Mouse (Mus musculus): Measurements from ENCODE around the gene Gpr84. TPM values are rescaled to one million over a fixed set of nuclear protein-coding genes. Genes with fewer than 3 reads are reported as not detected.

Gene Gpr84
- polyA plus RNA-seq, 1 experiment, result not detected

- H3K9me3 ChIP-seq (replicated peaks; ENCODE audit: control insufficient read depth, insufficient read depth, low read length, poor library complexity, severe bottlenecking), result no peaks in the 10 kb centered on the region
- H3K9ac ChIP-seq (ENCODE audit: low read depth, poor library complexity, severe bottlenecking), result peak overlapping the region; percentile 50; the same call in 1 of the 2 replicates
- no peaks in the 10 kb centered on the region for H3K27me3 ChIP-seq (ENCODE audit: control insufficient read depth, insufficient read depth, low read length, poor library complexity, severe bottlenecking)
- no peak overlapping the region for H3K4me3 ChIP-seq (ENCODE audit: low read depth, low read length)
- peaks cover 2% of the 10 kb centered on the region for H3K4me1 ChIP-seq (ENCODE audit: control insufficient read depth, insufficient read depth, low read length)
- H3K36me3 ChIP-seq (ENCODE audit: control insufficient read depth, insufficient read depth, low read length, poor library complexity, severe bottlenecking), result peaks cover 15% of the 10 kb centered on the region
- H3K27ac ChIP-seq (ENCODE audit: insufficient read depth, low read length), result no peak overlapping the region
- 0 out of 2 replicates have a peak, but pooled peaks have one; percentile 16 for TF ChIP-seq EP300 (IDR thresholded peaks at IDR 0.05; ENCODE audit: insufficient read depth, low read depth, low read length)
- TF ChIP-seq POLR2A (IDR thresholded peaks at IDR 0.05; ENCODE audit: insufficient read depth, low read length), result no peak
- peak; percentile 63 for TF ChIP-seq CTCF (IDR thresholded peaks at IDR 0.05; ENCODE audit: low read depth, low read length)
Observed at GRCm38 (mm10) chr15:103315011-103315502, 4.6 kb upstream of the Gpr84 start.

GRCm38 (mm10) chr15:103314181-103314580 is 3.8 kb upstream of the Gpr84 start:
- Histone ChIP-seq H3K27me3 (ENCODE audit: control insufficient read depth, insufficient read depth, low read length, poor library complexity, severe bottlenecking) (no peaks in the 10 kb centered on the region), H3K4me3 (ENCODE audit: low read depth, low read length) (peak overlapping the region; percentile 24; the same call in 1 of the 2 replicates), H3K36me3 (ENCODE audit: control insufficient read depth, insufficient read depth, low read length, poor library complexity, severe bottlenecking) (peaks cover 15% of the 10 kb centered on the region), H3K9me3 (replicated peaks; ENCODE audit: control insufficient read depth, insufficient read depth, low read length, poor library complexity, severe bottlenecking) (no peaks in the 10 kb centered on the region), H3K27ac (ENCODE audit: insufficient read depth, low read length) (no peak overlapping the region), H3K4me1 (ENCODE audit: control insufficient read depth, insufficient read depth, low read length) (peaks cover under 1% of the 10 kb centered on the region), H3K9ac (ENCODE audit: low read depth, poor library complexity, severe bottlenecking) (peak overlapping the region; percentile 50)
- TF ChIP-seq POLR2A (IDR thresholded peaks at IDR 0.05; ENCODE audit: insufficient read depth, low read length), result no peak
- TF ChIP-seq EP300 (IDR thresholded peaks at IDR 0.05; ENCODE audit: insufficient read depth, low read depth, low read length), result no peak
- TF ChIP-seq CTCF (IDR thresholded peaks at IDR 0.05; ENCODE audit: low read depth, low read length), result no peak

- H3K27ac ChIP-seq (ENCODE audit: insufficient read depth, low read length), result no peak overlapping the region
- no peaks in the 10 kb centered on the region for H3K27me3 ChIP-seq (ENCODE audit: control insufficient read depth, insufficient read depth, low read length, poor library complexity, severe bottlenecking)
- peaks cover 15% of the 10 kb centered on the region for H3K36me3 ChIP-seq (ENCODE audit: control insufficient read depth, insufficient read depth, low read length, poor library complexity, severe bottlenecking)
- H3K9me3 ChIP-seq (replicated peaks; ENCODE audit: control insufficient read depth, insufficient read depth, low read length, poor library complexity, severe bottlenecking), result no peaks in the 10 kb centered on the region
- no peak overlapping the region for H3K4me3 ChIP-seq (ENCODE audit: low read depth, low read length)
- TF ChIP-seq POLR2A (IDR thresholded peaks at IDR 0.05; ENCODE audit: insufficient read depth, low read length) (no peak), EP300 (IDR thresholded peaks at IDR 0.05; ENCODE audit: insufficient read depth, low read depth, low read length) (no peak), CTCF (IDR thresholded peaks at IDR 0.05; ENCODE audit: low read depth, low read length) (no peak)
- H3K9ac ChIP-seq (ENCODE audit: low read depth, poor library complexity, severe bottlenecking), result peak overlapping the region; percentile 50
- no peaks in the 10 kb centered on the region for H3K4me1 ChIP-seq (ENCODE audit: control insufficient read depth, insufficient read depth, low read length)
Observed at GRCm38 (mm10) chr15:103313495-103314095, 3.2 kb upstream of the Gpr84 start.

- no peak for TF ChIP-seq CTCF (IDR thresholded peaks at IDR 0.05; ENCODE audit: low read depth, low read length)
- TF ChIP-seq POLR2A (IDR thresholded peaks at IDR 0.05; ENCODE audit: insufficient read depth, low read length), result no peak
- no peak for TF ChIP-seq EP300 (IDR thresholded peaks at IDR 0.05; ENCODE audit: insufficient read depth, low read depth, low read length)
- Histone ChIP-seq H3K27ac (ENCODE audit: insufficient read depth, low read length) (no peak overlapping the region), H3K27me3 (ENCODE audit: control insufficient read depth, insufficient read depth, low read length, poor library complexity, severe bottlenecking) (no peaks in the 10 kb centered on the region), H3K4me3 (ENCODE audit: low read depth, low read length) (peak overlapping the region; percentile 1), H3K36me3 (ENCODE audit: control insufficient read depth, insufficient read depth, low read length, poor library complexity, severe bottlenecking) (no peaks in the 10 kb centered on the region), H3K9ac (ENCODE audit: low read depth, poor library complexity, severe bottlenecking) (peak overlapping the region; percentile 11; the same call in 1 of the 2 replicates), H3K4me1 (ENCODE audit: control insufficient read depth, insufficient read depth, low read length) (peaks cover 1% of the 10 kb centered on the region), H3K9me3 (replicated peaks; ENCODE audit: control insufficient read depth, insufficient read depth, low read length, poor library complexity, severe bottlenecking) (no peaks in the 10 kb centered on the region)
Observed at GRCm38 (mm10) chr15:103308876-103309580, 1.4 kb downstream of the Gpr84 start.

- no peak overlapping the region for H3K27ac ChIP-seq (ENCODE audit: insufficient read depth, low read length)
- H3K9me3 ChIP-seq (replicated peaks; ENCODE audit: control insufficient read depth, insufficient read depth, low read length, poor library complexity, severe bottlenecking), result no peaks in the 10 kb centered on the region
- TF ChIP-seq CTCF (IDR thresholded peaks at IDR 0.05; ENCODE audit: low read depth, low read length) (peak; percentile 53), EP300 (IDR thresholded peaks at IDR 0.05; ENCODE audit: insufficient read depth, low read depth, low read length) (no peak), POLR2A (IDR thresholded peaks at IDR 0.05; ENCODE audit: insufficient read depth, low read length) (no peak)
- no peaks in the 10 kb centered on the region for H3K27me3 ChIP-seq (ENCODE audit: control insufficient read depth, insufficient read depth, low read length, poor library complexity, severe bottlenecking)
- peak overlapping the region; percentile 1 for H3K4me3 ChIP-seq (ENCODE audit: low read depth, low read length)
- peaks cover 1% of the 10 kb centered on the region for H3K4me1 ChIP-seq (ENCODE audit: control insufficient read depth, insufficient read depth, low read length)
- H3K9ac ChIP-seq (ENCODE audit: low read depth, poor library complexity, severe bottlenecking), result peak overlapping the region; percentile 11; the same call in 1 of the 2 replicates
- no peaks in the 10 kb centered on the region for H3K36me3 ChIP-seq (ENCODE audit: control insufficient read depth, insufficient read depth, low read length, poor library complexity, severe bottlenecking)
Observed at GRCm38 (mm10) chr15:103308056-103308875, 2.1 kb downstream of the Gpr84 start.
